Mouse (Mus musculus) stomach, postnatal 0 days (tissue): ENCODE results near the gene Ythdc1. TPM values are rescaled to one million over a fixed set of nuclear protein-coding genes. Genes with fewer than 3 reads are reported as not detected.
"Not testable (repeated sequence)": the region's sequence is repeated elsewhere in the genome, so short reads cannot be mapped to it uniquely, and the experiment has no call there.

Source experiments
- ATAC-seq: fragments of 200-750 bp; cut with Nextera tagmentation; 2 replicates; pipeline ENCODE4 v1.8.0; 2017; ENCODE audit not compliant: low FRiP score, low TSS enrichment
- DNase-seq: peaks from one replicate; pipeline ENCODE4 v3.0.0-alpha.2; 2016; ENCODE audit warnings: low spot score
- H3K27ac ChIP-seq: fragments of 300-500 bp; sonication (generic); replicated peaks from 2 replicates; pipeline ENCODE4 v1.5.1; 2014; ENCODE audit warnings: mild to moderate bottlenecking, control low read depth
- H3K27me3 ChIP-seq: fragments of 300-500 bp; sonication (generic); 2 replicates; pipeline ENCODE4 v1.6.1; 2014; ENCODE audit warnings: low read length; ENCODE audit not compliant: control insufficient read depth, insufficient read depth
- H3K36me3 ChIP-seq: fragments of 300-500 bp; sonication (generic); 2 replicates; pipeline ENCODE4 v1.6.1; 2014; ENCODE audit warnings: low read length, mixed read lengths; ENCODE audit not compliant: control insufficient read depth, insufficient read depth
- H3K4me1 ChIP-seq: fragments of 300-500 bp; sonication (generic); replicated peaks from 2 replicates; pipeline ENCODE4 v1.6.1; 2014; ENCODE audit warnings: antibody characterized with exemption; ENCODE audit not compliant: control insufficient read depth, insufficient read depth
- H3K4me2 ChIP-seq: fragments of 300-500 bp; sonication (generic); replicated peaks from 2 replicates; pipeline ENCODE4 v1.6.1; 2014; ENCODE audit warnings: low read depth, mild to moderate bottlenecking, control low read depth, moderate library complexity
- H3K4me3 ChIP-seq: fragments of 300-500 bp; sonication (generic); 2 replicates; pipeline ENCODE4 v1.5.1; 2014; ENCODE audit warnings: low read depth, low read length, control low read depth
- H3K9ac ChIP-seq: fragments of 300-500 bp; sonication (generic); 2 replicates; pipeline ENCODE4 v1.6.1; 2014; ENCODE audit warnings: mild to moderate bottlenecking, low read length, control low read depth, mixed read lengths
- H3K9me3 ChIP-seq: fragments of 300-500 bp; sonication (generic); 2 replicates; pipeline ENCODE4 v1.6.1; 2016; ENCODE audit warnings: low read length; ENCODE audit not compliant: control insufficient read depth
- CTCF ChIP-seq: IDR thresholded peaks from 2 replicates; pipeline ENCODE4 v1.5.1; 2016; ENCODE audit warnings: antibody characterized with exemption, low read depth, mild to moderate bottlenecking, moderate library complexity
- EP300 ChIP-seq: optimal IDR thresholded peaks from 2 replicates; pipeline ENCODE3; 2016; ENCODE audit warnings: antibody characterized with exemption
- WGBS: fragments of 180-500 bp; shearing (Covaris S2); extraction: QIAGEN DNeasy Blood & Tissue Kit; methylation state at CpG from one replicate; pipeline ENCODE4 v1.1.7; 2014; 5-methylcytosine and 5-hydroxymethylcytosine counted together
- polyA plus RNA-seq: library from polyadenylated mRNA; unstranded; fragments of >200 nt; fragmentation: Nextera tagmentation; extraction: Ambion mirVana; gene quantifications from 2 replicates; pipeline ENCODE4 v1.2.1, GENCODE M21; 2015

Gene Ythdc1
- polyA plus RNA-seq, 1 experiment from 2014 or later, result 17.8 TPM

DNA sequence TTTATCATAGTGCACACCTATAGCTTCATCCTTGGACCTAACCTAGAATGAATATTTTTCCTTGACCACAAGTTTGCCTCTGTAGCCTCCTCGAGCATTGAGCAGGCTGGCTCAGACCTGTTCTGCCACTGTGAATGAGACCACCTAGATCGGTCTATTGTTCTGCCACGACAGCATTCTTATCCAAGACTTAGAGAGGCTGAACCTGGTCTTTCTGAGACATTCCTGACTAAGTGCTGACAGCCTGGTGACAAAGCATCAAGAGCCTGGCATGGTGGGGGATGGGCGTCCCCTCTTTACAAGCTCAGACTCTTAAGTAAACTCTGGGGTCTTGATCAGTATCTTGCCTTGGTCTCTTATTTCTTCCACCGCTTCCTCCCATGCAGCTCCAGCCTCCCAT lies 47.6 kb downstream of the Ythdc1 start:
- ATAC-seq (no peak), DNase-seq (no peak)
- Histone ChIP-seq H3K36me3 (no peaks in the 10 kb centered on the region), H3K27ac (no peak overlapping the region), H3K27me3 (no peaks in the 10 kb centered on the region), H3K4me3 (no peak overlapping the region), H3K4me1 (no peaks in the 10 kb centered on the region), H3K9ac (no peak overlapping the region), H3K4me2 (no peak overlapping the region), H3K9me3 (no peaks in the 10 kb centered on the region)
- 43% methylated on average over 5 of the region's 5 CpGs for WGBS
- TF ChIP-seq CTCF (no peak), EP300 (no peak)

DNA sequence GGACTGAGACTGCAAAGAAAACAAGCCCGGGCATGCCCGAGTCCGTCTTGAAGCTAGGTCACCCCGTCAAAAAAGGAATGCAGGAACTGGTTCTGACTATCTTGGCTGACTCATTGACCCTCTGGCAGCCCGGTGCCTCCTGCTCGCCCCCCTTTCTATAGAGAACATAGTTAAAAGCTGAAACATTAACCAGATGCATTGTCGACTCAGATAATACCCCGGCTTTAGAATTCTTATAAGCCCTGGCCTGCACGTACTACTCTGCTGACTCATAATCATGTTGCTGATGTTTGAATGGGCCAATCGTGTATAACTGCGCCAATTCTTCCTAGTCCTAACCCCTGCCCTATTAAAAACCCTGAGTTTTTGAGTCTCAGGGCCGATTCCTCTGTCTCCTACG lies 52.5 kb downstream of the Ythdc1 start:
- H3K9me3 ChIP-seq, H3K4me3 ChIP-seq, H3K9ac ChIP-seq, H3K27me3 ChIP-seq, H3K36me3 ChIP-seq, H3K4me2 ChIP-seq, H3K4me1 ChIP-seq: not testable (repeated sequence)
- DNase-seq, result peak; percentile 45
- peak; percentile 93 for ATAC-seq
- peak overlapping the region; percentile 8 for H3K27ac ChIP-seq
- WGBS, result 38% methylated on average over 13 of the region's 13 CpGs

DNA sequence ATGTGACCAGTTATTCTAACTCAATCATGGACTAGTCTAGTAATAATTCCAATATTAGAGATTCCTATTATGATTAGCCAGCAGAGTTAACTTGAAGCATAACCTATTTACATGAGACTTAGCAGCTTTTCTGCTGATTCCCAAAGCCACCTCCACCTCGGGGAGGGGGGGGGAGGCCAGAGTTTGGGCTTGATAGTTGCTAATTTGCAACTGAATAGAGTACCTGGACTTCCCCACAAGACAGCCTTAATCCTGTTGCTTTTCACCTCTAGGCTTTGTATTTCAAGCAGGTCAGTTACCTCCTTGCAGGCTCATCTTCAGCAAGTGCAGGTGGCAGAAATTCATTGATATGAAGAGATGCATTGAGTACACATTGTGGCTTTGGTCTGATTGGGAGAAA lies 53.7 kb downstream of the Ythdc1 start:
- ATAC-seq (no peak), DNase-seq (no peak)
- Histone ChIP-seq H3K4me2 (no peak overlapping the region), H3K4me1 (no peaks in the 10 kb centered on the region), H3K36me3 (no peaks in the 10 kb centered on the region), H3K9me3 (no peaks in the 10 kb centered on the region), H3K9ac (no peak overlapping the region), H3K4me3 (no peak overlapping the region), H3K27me3 (no peaks in the 10 kb centered on the region), H3K27ac (no peak overlapping the region)
- TF ChIP-seq CTCF, result no peak
- no peak for TF ChIP-seq EP300
- 42% methylated on average over 1 of the region's 1 CpGs for WGBS

DNA sequence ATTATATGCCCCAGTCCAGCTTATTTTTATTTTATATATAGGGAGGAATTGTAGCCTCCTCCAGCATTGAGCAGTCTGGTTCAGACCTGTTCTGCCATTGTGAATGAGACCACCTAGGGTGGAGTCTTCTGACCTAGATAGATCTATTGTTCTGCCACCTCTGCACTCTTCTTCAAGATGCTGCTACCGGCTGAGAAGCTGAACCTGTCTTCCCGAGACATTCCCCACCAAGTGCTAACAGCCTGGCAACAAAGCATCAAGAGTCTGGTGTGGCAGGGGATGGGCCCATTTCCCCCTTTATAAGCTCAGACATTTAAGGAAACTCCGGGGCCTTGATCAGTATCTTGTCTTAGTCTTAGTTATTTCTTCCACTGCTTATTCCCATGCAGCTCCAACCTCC lies 54.3 kb downstream of the Ythdc1 start:
- Histone ChIP-seq H3K27me3 (no peaks in the 10 kb centered on the region), H3K9ac (no peak overlapping the region), H3K4me2 (no peak overlapping the region), H3K9me3 (no peaks in the 10 kb centered on the region), H3K36me3 (no peaks in the 10 kb centered on the region), H3K27ac (0 out of 2 replicates have a peak overlapping the region, but pooled peaks have one; percentile 13), H3K4me1 (no peaks in the 10 kb centered on the region), H3K4me3 (no peak overlapping the region)
- WGBS, result 52% methylated on average over 3 of the region's 3 CpGs
- no peak for TF ChIP-seq EP300
- TF ChIP-seq CTCF, result no peak
- ATAC-seq, result no peak
- DNase-seq, result no peak

DNA sequence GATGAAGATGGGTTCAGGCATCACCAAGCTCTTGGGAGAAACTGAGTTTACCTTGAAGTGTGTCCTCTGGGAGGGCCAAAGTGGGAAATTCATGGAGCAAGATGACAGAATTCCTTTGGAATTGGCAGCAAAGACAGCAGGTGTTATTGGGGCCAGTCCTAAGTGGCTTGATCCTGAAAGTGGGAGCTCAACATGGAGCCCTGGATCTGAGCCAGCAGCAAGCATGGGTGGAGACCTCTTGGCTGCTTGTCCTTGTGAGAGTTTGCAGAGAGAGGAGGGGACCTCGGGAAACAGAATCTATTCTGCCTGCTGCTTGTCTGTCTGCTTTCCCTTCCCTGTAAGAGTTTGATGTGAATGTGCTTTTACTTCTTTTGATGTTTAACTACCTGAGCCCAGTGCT lies 67.9 kb downstream of the Ythdc1 start:
- Histone ChIP-seq H3K4me2 (no peak overlapping the region), H3K27me3 (no peaks in the 10 kb centered on the region), H3K4me1 (no peaks in the 10 kb centered on the region), H3K27ac (no peak overlapping the region), H3K36me3 (no peaks in the 10 kb centered on the region), H3K9ac (no peak overlapping the region), H3K9me3 (no peaks in the 10 kb centered on the region), H3K4me3 (no peak overlapping the region)
- TF ChIP-seq EP300 (no peak), CTCF (no peak)
- no peak for ATAC-seq
- WGBS, result 0% methylated on average over 1 of the region's 1 CpGs
- peak; percentile 33 for DNase-seq

Other genes starting within 250 kb of the Ythdc1 start
- gene Tmprss11f, start 171.8 kb upstream of the Ythdc1 start, polyA plus RNA-seq, result 9.5 and 10.8 TPM in 2 replicates
- 0.84 and 1.7 TPM in 2 replicates for gene Tmprss11b, start 127.9 kb upstream of the Ythdc1 start, polyA plus RNA-seq
- 1.4 TPM in 2 replicates for gene Tmprss11e, start 58.4 kb upstream of the Ythdc1 start, polyA plus RNA-seq
- gene Ugt2b34, start 102.7 kb downstream of the Ythdc1 start, polyA plus RNA-seq, result 64.1 and 68.1 TPM in 2 replicates
- gene Ugt2b1, start 122.3 kb downstream of the Ythdc1 start, polyA plus RNA-seq, result not detected in 2 replicates
- gene Ugt2b35, start 196.6 kb downstream of the Ythdc1 start, polyA plus RNA-seq, result 0.55 and 0.70 TPM in 2 replicates